Mouse (Mus musculus) kidney, adult 18-20 months (tissue): Measurements from ENCODE around the gene Gm45716.
"Not testable (repeated sequence)": the region's sequence is repeated elsewhere in the genome, so short reads cannot be mapped to it uniquely, and the experiment has no call there.

ENCODE experiments used
- DNase-seq: peaks from one replicate; pipeline ENCODE4 v3.0.0; 2021

The Gm45716 gene

GRCm38 (mm10) chr11:90251923-90252322 lies 64.4 kb downstream of the Gm45716 start:
- DNase-seq, result no peak

- no peak for DNase-seq
These were observed 64.9 kb downstream of the Gm45716 start for GRCm38 (mm10) chr11:90252366-90252765.

- DNase-seq, result no peak
These were observed 67.1 kb downstream of the Gm45716 start for GRCm38 (mm10) chr11:90254536-90254935.

GRCm38 (mm10) chr11:90255687-90256086 lies 68.2 kb downstream of the Gm45716 start:
- DNase-seq, result no peak

GRCm38 (mm10) chr11:90256833-90257525 lies 69.5 kb downstream of the Gm45716 start:
- DNase-seq, result no peak

GRCm38 (mm10) chr11:90258321-90258927 lies 70.9 kb downstream of the Gm45716 start:
- DNase-seq, result no peak

- DNase-seq, result no peak
These were observed 71.6 kb downstream of the Gm45716 start for GRCm38 (mm10) chr11:90259071-90259470.

- DNase-seq, result no peak
These were observed 72.3 kb downstream of the Gm45716 start for GRCm38 (mm10) chr11:90259826-90260225.

- DNase-seq, result no peak
These were observed 76.7 kb downstream of the Gm45716 start for GRCm38 (mm10) chr11:90264180-90264579.

- DNase-seq, result no peak
These were observed 78.1 kb downstream of the Gm45716 start for GRCm38 (mm10) chr11:90265581-90265980.

- DNase-seq, result peak; percentile 27
These were observed 81.5 kb downstream of the Gm45716 start for GRCm38 (mm10) chr11:90268934-90269333.

GRCm38 (mm10) chr11:90269398-90270123 lies 82.1 kb downstream of the Gm45716 start:
- peak; percentile 52 for DNase-seq

GRCm38 (mm10) chr11:90270132-90270877 lies 82.8 kb downstream of the Gm45716 start:
- no peak for DNase-seq

GRCm38 (mm10) chr11:90274187-90274586 lies 86.7 kb downstream of the Gm45716 start:
- DNase-seq, result no peak

GRCm38 (mm10) chr11:90275663-90276062 lies 88.2 kb downstream of the Gm45716 start:
- peak; percentile 23 for DNase-seq

- no peak for DNase-seq
These were observed 88.7 kb downstream of the Gm45716 start for GRCm38 (mm10) chr11:90276150-90276549.

GRCm38 (mm10) chr11:90276561-90276960 lies 89.1 kb downstream of the Gm45716 start:
- DNase-seq, result no peak

GRCm38 (mm10) chr11:90280069-90280468 lies 92.6 kb downstream of the Gm45716 start:
- DNase-seq, result no peak

- DNase-seq, result not testable (repeated sequence)
These were observed 94.5 kb downstream of the Gm45716 start for GRCm38 (mm10) chr11:90281943-90282342.

GRCm38 (mm10) chr11:90283159-90283558 lies 95.7 kb downstream of the Gm45716 start:
- no peak for DNase-seq

GRCm38 (mm10) chr11:90283601-90284000 lies 96.1 kb downstream of the Gm45716 start:
- DNase-seq, result no peak

- DNase-seq, result no peak
These were observed 96.6 kb downstream of the Gm45716 start for GRCm38 (mm10) chr11:90284079-90284478.

- no peak for DNase-seq
These were observed 97.1 kb downstream of the Gm45716 start for GRCm38 (mm10) chr11:90284623-90285022.
